Mouse (Mus musculus): Measurements from ENCODE around the gene Fignl1. TPM values are rescaled to one million over a fixed set of nuclear protein-coding genes. Genes with fewer than 3 reads are reported as not detected.
A peak's percentile ranks its signal among the peaks of the same experiment; 100 is the strongest.

Gene Fignl1
- total RNA-seq, 2 experiments from 2014 or later: 0.30 to 0.36 TPM

DNA sequence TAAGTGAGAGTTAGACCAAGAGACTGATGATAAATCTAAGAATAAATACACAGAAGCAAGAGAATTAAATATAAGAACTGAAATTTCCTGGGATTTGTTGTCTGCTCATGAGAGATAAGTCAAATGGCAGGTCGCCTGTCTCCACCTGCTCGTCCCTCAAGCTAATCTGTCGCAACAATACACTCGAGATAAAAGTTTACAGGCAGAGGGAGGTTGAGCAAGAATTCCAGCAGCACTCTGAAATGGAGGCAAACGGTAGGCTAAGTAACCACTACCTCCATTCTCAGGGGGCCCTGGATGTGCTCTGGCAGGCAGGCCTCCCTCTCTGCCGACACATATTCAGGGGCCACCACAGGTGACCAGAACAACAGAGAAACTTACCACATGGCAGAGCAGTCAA is 26.6 kb upstream of the Fignl1 start:
- no peak for DNase-seq
- intact Hi-C loops (cut with DNase I): no loop called here

DNA sequence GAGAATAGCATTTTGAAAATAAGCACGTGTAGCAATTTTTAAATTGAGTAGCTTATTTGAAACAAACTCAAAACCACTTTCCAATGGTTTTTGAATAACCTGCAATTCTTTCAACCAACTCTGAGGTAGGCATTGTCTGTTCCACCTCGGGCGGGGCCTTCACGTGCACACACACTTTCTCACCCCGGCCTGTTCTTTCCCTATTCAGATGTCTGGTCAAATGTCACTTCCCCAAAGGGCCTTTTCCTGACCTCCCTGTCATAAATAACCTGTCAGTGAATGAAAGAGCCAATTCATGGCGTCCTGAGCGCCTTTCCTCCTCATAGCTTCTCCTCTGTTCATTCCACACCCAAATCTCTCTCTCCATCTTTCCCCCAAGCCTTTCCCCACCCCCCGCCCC is 24.3 kb upstream of the Fignl1 start:
- intact Hi-C loops (cut with DNase I): no loop called here
- no peak for DNase-seq

DNA sequence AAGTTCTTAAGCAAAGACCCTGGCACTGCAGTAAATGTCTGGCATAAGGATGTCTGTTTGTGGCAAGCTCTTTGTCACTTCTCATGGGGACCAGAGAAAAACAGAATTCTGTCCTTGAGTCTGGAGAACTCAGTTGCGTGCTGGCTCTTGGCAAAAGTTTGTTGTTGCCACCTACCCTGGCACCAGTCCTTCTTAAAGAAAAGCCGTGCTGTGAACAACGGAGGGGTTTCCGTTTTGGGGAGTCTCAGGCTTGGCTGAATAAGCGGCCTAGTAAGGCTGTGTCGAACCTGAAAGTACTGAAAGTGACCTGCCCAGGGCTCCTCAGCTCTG is 24.0 kb upstream of the Fignl1 start:
- no peak for DNase-seq
- intact Hi-C loops (cut with DNase I): no loop called here

DNA sequence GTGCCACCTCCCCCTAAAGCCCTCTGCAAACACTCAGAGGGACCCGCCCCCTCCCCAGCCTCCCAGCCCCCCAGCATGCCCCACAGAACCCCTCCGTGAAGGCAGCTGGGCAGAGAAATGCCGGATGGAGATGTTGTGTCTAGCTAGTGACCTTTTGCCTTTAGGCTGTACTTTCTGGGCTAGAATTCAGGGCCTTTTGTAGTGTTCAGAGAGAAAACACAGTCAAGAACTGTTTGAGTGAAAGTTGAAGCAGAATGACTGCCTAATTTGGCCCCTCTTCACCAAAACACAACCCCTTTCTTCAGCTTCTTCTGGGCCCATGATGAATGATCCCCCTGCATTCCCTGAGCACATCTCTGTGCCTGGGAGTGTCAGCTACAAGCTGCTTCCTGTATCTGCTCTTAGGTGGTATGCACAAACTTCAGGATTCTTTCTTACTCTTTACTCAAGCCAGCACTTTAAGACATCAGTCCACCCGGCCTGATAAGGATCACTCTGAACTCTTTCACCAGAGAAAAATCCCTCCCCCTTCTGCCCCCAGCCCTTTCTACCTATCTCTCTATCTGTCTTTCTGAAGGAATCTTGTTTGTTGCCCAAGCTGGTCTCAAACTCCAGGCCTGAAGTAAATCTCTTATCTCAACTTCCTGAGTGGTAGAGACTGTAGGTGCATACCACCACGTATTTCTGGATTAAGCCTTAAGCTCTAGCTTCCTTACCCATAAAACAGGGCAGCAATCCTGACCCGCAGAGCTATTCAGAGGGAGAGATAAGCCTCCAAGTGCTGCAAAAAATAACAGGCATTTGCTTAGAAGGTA is 23.4 kb upstream of the Fignl1 start:
- intact Hi-C loops (cut with DNase I): no loop called here
- no peak for DNase-seq

DNA sequence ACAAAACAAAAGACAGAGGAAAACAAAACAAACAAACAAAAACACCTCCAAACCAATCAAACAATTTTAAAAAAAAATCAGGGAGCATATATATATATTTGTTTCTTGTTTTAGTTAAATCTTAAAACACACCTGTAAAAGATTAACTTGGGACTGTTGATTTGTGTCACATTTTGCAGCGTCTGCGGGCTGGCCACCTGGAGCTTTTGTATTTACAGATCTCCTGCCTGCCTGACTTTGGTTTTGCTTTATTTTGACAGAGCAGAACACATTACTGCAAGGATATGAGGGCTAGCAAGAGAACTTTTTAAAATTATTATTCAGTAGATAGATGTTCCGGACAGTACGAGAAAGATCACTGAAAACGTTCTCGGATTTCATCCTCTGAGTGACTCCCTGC is 22.8 kb upstream of the Fignl1 start:
- intact Hi-C loops (cut with DNase I): no loop called here
- no peak for DNase-seq

DNA sequence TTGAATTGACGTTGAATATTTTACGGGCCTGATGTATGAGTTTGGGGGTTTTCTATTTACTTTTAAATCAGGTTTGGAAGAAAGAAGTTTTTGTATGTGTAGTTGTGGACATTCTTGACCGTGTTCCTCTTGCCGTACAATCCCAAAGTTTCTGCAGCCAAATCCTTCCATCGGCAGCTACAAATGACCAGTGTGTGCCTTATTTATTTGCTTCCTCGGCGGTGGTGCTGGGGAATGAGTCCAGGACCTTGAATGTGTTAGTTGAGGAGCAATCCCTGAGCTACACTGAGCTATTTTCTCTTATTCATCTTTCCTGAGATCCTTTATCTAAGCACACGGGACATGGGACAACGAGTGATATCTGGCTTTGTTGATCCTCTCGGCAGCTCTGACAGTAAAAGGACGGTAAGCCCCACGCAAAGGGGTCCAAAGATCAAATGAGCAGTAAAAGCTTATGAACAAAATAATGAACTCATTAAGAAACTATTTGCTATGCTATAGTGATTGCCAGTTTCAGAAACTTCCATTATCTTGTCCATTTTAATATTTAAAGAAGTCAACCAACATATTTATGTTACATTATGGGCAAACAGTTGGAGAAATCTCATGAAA is 22.2 kb upstream of the Fignl1 start:
- intact Hi-C loops (cut with DNase I): no loop called here
- no peak for DNase-seq

DNA sequence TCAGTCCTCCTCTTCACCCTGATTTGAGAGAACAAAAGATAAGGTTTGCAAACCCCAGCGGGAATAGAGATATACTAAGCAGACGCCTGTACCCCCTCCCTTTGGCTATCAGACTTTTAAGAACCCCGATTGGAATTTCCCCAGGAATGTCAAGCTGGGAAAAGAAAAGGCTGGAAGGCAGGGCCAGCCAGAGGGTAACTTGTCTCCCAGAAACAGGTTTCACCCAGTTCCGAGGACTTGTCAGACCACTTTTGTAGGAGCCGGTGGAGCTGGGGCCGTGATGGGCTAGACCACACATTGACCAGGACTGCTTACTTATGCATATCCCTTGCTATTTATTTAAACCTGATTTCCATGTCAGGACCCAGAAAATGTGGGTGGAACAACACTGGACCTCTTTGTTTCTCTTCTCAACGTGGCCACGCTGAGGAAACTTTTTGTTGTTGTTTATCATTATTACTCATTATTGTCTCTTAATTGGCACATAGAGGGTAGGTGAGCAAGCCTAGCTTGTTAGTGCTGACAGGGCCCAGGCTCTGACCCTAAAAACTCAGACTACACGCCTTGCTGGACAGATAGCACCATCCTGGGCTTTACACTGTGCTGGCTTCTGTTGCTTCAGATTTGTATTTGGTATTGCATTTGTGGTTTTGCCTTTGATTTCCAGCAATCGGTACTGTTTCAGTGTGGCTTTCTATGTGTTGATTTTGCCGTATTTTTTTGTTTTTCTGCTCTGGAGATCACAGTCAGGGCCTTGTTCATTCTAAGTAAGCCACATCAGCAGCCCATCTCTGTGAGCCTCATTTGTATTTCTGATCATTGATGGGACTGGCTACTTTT is 20.6 kb upstream of the Fignl1 start:
- DNase-seq: no peak
- intact Hi-C loops (cut with DNase I): no loop called here

DNA sequence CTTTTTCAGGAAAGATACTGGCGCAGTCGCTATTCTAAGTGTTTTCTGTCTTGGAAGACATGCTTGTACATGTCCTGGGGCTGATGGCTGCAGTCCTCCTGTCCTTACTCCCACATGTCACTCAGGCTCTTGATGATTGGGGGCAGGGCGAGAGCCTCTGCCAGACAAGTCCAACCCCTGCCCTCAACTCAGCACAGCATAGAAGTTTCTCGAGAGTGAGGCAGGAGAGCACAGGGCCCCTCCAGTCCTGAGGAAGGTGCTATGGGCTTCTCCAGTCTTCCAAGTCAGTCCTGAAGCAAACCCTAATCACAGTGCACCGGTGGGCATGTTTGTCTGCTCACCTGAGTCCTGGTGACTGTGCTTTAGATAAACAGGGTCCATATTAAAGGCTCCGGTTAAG is 20.0 kb upstream of the Fignl1 start:
- intact Hi-C loops (cut with DNase I): no loop called here
- no peak for DNase-seq

DNA sequence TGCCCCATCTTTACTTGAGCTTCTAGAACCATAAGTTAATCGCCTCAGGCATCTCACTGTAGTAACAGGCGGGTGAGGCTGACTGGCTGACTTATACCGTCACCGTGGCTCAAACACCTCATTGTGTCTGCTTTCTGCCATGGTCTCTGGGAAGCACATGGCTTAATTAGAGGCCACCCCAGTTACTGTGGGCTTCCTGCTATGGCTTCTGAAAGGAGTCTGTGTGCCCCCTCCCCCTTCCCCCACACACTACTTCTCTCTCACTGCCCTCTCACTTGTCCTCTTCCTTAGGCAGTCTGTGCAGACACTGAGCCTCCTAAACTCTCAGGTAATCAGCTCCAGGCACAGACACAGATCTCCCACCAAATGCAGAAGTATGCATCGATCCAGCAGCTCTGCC is 19.5 kb upstream of the Fignl1 start:
- intact Hi-C loops (cut with DNase I): no loop called here

DNA sequence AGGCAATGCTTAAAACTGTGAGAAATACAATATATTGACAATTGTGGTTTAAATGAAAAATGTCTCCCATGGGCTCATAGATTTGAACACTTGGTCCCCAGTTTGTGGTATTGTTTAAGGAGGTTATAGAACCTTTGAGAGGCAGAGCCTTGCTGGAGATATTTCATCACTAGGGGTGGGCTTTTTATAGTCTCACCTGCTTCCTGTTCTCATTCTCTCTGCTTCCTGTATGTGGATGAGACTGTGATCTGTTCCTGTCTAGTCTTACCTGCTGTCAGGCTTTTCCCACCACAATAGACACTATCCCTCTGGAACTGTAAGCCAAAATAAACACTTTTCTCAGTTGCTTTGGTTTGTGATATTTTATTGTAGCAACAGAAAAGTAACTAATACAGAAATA is 17.7 kb upstream of the Fignl1 start:
- intact Hi-C loops (cut with DNase I): no loop called here
- DNase-seq: no peak

More for the DNA sequence above, 19.5 kb upstream of the Fignl1 start:
- DNase-seq: no peak

DNA sequence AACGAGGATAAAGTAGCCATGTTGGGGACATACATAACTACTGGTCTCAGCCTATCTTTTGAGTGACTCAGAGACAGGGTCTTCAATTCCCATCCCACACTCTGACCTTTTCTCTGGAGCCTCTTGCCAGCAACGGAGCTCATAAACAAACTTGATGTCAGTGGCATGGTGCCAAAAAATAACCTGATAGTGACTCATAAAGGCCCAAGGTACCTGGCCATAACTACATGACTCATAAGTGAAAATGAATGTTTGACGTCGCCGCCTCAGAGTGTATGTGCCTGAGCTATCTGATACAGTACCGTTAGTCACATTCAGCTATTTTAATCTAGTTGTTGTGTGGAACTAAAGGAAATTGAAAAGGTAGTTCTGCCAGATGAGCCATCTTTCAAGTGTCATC is 16.9 kb upstream of the Fignl1 start:
- intact Hi-C loops (cut with DNase I): no loop called here
- DNase-seq: no peak

DNA sequence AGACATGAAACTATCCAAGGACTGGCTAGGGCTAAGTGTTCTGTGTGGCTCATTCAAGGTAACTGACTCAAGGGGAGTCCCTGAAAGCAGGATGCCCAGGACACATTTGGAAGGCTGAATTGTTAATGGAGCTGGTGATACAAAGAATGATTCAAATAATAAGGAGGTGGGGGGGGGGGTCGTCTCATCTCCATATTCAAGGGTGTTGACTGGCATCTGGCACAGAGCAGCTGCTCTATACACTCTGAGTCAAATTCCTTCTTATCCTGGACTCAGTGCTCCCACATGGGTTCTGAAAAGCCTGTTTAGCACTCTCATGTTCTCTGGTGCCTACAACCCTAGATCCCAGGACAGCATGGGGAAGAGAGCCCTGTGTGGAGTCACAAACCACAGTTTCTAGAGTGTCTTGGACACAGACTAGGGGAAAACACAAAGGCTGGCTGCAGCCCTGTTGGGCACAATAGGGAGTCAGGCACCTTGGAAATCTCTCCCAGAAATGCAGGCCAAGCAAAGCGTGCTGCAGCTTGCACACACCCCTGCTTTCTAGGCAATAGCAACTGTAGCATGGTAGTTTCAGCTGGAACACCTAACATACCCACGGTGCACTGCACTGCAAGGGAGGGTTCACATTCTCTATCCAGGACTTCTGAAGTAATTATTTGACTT is 16.3 kb upstream of the Fignl1 start:
- no peak for DNase-seq
- intact Hi-C loops (cut with DNase I): no loop called here

DNA sequence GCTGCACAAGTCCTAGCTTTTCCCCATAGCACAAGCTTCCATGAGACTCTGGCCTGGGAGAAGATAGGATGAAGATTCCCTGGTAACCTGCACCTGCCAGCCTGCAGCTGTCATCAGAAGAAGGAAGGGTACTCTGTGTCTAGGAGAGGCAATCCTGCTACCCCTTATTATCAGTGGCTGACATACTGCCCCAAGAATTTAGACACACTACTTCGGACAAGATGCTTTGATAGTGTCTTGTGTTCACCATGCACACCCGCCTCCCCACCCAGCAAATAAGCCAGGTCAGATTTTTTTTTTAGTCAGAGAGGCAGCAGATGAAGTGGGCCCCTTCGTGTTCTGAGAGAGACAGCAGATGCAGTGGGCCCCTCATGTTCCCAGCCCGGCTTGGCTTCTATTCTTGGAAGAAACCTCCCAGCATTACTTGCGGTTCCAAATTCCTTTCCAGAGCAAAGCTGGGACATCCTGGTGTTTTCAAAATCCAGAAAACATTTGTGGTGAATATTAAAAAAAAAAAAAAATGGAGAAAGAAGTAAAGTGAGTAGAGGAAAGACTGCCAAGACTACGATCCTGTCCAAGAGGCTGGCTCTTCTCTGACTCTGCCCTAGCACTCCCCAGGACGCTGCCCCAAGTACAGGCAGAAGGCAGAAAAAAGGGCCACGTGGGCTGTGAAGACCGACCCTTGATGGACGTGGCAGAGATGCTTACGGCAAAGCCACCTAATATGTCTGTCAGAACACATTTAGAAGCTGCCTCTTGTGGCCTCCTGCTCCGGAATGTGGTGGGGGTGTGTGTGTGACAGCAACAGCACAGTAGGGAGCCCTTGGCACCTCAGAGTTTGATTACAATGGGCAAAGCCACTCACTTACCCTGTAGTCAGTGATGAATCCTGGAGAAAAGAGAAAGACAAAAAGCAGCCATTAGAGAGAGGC is 15.5 kb upstream of the Fignl1 start:
- intact Hi-C loops (cut with DNase I): no loop called here
- peak in 1 of 2 experiments; percentile 33 for DNase-seq

DNA sequence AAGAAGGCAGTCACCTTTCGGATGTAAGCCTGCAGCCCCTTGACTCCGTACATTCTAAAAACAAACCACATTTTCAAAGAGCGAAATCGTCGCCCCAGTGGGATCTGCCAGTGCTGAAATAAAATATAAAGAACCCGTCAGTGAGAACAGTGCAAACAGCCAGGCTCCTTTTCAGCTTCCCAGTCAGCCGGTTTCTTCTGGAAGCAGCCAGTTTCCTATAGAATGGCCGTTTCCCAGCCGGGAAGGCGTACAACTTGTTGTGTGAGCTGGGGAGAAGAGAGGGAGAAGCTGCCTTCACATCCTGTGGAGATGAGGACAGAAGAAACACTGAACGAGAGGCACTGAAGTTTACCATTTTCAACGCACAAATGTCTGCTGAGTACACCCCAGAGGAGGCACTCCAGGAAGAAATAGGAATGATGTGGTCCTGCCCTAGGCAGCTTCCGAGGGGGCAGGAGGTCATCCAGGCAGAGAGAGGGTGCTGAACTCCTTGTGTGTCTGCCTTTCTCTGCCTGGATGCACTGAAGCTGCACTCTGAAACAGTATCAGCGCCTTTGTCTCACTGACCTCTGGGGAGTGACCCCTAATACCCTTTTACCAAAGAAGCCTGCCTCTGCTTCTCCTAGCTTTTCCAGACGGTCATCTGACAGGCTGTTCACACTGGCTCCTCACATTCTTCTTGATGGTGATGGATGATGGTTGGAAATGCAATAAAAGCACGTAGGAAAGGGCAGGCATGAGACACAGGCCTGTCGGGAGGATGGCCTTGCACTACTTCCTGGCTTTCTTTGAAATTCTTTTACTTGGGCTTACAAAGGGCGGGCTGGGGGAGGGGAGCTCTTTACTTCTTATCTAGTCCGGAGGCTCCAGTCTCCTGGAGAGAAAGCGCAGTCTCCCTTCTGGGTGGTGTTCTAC is 13.7 kb upstream of the Fignl1 start:
- intact Hi-C loops (cut with DNase I): no loop called here
- DNase-seq: no peak

DNA sequence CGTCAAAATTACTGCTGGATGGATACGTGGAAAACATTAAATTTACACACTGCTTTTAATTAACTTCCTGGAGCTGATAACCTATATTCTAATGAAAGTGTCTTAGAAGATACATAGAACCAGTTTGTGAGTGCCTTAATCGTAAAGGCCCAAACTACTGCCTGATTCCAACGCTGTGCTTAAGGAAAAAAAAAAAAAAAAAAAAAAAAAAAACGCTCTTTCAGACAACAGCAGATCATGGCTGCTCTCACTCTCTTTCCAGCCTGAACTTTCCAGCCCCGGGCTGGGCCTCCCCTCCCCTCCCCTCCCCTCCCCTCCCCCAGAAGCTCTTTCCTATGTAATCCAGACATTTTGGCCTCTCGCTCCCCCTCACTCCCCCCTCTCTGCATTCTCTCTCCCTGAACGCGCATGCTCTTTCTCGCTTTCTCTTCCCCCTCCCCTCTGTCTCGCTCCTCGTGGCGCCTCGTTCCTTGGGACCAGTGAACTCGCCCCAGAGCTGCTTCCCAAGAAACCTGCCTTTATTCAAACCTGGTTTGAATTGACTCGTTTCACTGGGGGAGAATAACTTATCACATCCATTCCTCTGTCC is 12.7 kb upstream of the Fignl1 start:
- no peak for DNase-seq
- intact Hi-C loops (cut with DNase I): loop anchor here (2.0 kb wide), 1 partner anchor 151 kb away; no protein-coding TSS in a partner anchor

DNA sequence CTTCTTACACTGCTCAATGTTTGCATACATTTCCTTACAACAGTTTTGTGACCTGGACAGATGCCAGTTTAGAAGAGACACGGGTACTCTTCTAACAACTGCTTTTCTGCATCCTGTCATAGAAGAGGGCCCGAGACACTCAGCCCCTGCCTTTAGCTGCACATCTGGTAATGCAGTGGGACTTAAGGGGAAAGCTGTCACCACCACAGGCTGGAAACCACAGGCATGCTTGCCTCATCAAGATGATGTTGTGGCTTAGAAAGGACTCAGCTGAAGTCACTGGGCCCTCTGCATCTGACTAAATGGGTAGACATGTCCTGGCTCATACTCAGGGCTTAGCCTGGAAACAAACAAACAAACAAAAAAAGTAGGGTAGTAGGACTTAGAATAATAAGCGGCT is 12.0 kb upstream of the Fignl1 start:
- no peak for DNase-seq
- intact Hi-C loops (cut with DNase I): loop anchor here (1.0 to 2.0 kb wide), 2 partner anchors 24 to 152 kb away; no protein-coding TSS in a partner anchor

DNA sequence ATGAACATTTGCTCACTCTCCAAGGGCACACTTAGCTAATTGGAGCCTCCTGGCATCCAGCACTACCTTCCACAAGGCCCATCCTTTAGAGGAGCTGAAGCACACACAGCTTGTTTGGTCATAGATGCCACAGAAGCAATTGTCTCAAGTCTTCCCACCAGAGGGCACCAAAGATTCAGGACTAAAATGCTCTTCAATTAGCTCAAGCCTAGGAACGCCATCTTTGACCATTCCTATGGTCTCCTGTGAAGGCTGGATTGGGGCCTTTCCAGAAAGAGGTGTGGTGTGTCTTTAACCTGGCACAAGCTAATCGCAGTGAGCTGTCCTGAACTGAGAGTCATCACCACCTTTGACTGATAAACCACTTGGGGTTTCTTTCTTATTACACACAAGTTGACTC is 11.5 kb upstream of the Fignl1 start:
- peak in 1 of 2 experiments; percentile 74 for DNase-seq
- intact Hi-C loops (cut with DNase I): loop anchor here (1.0 to 2.0 kb wide), 2 partner anchors 24 to 153 kb away; no protein-coding TSS in a partner anchor

DNA sequence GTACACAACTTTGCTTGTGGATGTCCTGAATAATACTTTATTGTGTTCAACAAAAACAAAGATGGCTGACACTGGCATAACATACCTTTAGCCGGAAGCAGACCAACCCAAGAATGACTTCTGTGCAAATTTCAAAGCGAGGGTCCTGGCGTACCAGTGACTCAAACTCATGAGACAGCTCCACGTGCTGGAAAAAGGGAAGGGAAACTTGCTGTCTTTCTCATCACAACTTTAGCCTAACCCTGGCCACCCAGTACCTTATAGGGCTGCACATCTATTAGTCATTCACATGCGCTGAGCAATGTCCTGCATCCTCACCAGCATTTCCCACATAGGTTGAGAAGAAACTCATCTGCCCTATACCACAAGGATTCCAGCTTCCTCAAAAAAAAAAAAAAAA is 10.4 kb upstream of the Fignl1 start:
- intact Hi-C loops (cut with DNase I): loop anchor here (5.0 kb wide), 1 partner anchor 218 kb away; the partner anchor contains the start of gene Grb10
- no peak for DNase-seq

All from gastrocnemius, postnatal 36 days (tissue).